8 mouse cellular contexts compared by ENCODE assay signal in genomic region chr12:40036666-40037065, GRCm38 (mm10). TPM values are rescaled to one million over a fixed set of nuclear protein-coding genes. Genes with fewer than 3 reads are reported as not detected.
A peak's percentile ranks its signal among the peaks of the same experiment; 100 is the strongest.
DNase-seq lines count a peak whose midpoint lies in the region; ATAC-seq and TF ChIP-seq lines count a peak whose summit lies in the region.

No protein-coding gene starts in this region.

- peak overlapping the region; percentile 86 for H3K27ac ChIP-seq in MEL (ENCODE audit: control insufficient read depth, low read depth, low read length)
- H3K27ac ChIP-seq in forebrain, embryonic 10.5 days: peak overlapping the region; percentile 94
- H3K27ac ChIP-seq in neural tube, embryonic 13.5 days (replicated peaks): peak overlapping the region; percentile 94

- ATAC-seq in inflammation-experienced regulatory T-cells, adult 6 months: peak; percentile 33
- ATAC-seq in neural tube, embryonic 13.5 days (ENCODE audit: low read depth): no peak

- peak; percentile 36 to 64; a peak in 3 of 4 replicates for TF ChIP-seq EP300 in MEL (IDR thresholded peaks at IDR 0.05; ENCODE audit: low read depth in 1 of 2, low read length in 2 of 2)

- H3K4me1 ChIP-seq in MEL (ENCODE audit: control insufficient read depth in 1 of 2, insufficient read depth in 2 of 2, low read length in 2 of 2): no peaks in the 10 kb centered on the region; a peak in 1 of 4 replicates
- peaks cover 12% of the 10 kb centered on the region for H3K4me1 ChIP-seq in forebrain, embryonic 10.5 days
- peaks cover 29% of the 10 kb centered on the region for H3K4me1 ChIP-seq in neural tube, embryonic 13.5 days (replicated peaks)

- H3ac ChIP-seq in C2C12 (ENCODE audit: control insufficient read depth, insufficient read length, low read depth): peak overlapping the region; percentile 58

- H3K4me2 ChIP-seq in neural tube, embryonic 13.5 days: peak overlapping the region; percentile 74

- WGBS in forebrain, embryonic 10.5 days: 6% methylated on average over 11 of the region's 11 CpGs
- WGBS in neural tube, embryonic 13.5 days: under 1% methylated on average over 11 of the region's 11 CpGs

- H3K9ac ChIP-seq in MEL (ENCODE audit: control insufficient read depth, low read depth, low read length, poor library complexity, severe bottlenecking): peak overlapping the region; percentile 86
- H3K9ac ChIP-seq in neural tube, embryonic 13.5 days: peak overlapping the region; percentile 86

- no peaks in the 10 kb centered on the region for H3K79me2 ChIP-seq in C2C12 (ENCODE audit: control insufficient read depth, insufficient read depth)
- peaks cover 24% of the 10 kb centered on the region for H3K79me2 ChIP-seq in MEL (ENCODE audit: control insufficient read depth, insufficient read depth, low read length, poor library complexity)

- H3K79me3 ChIP-seq in C2C12 (ENCODE audit: low read depth): no peaks in the 10 kb centered on the region

- H3K4me3 ChIP-seq in C2C12 (ENCODE audit: insufficient read depth, poor library complexity, severe bottlenecking): peak overlapping the region; percentile 42
- peak overlapping the region; percentile 85 to 96 for H3K4me3 ChIP-seq in MEL (ENCODE audit: control insufficient read depth in 1 of 2, insufficient read depth in 1 of 2, low read depth in 2 of 2, low read length in 2 of 2)
- H3K4me3 ChIP-seq in forebrain, embryonic 10.5 days: peak overlapping the region; percentile 79
- H3K4me3 ChIP-seq in neural tube, embryonic 13.5 days: peak overlapping the region; percentile 83

- no peaks in the 10 kb centered on the region for H3K27me3 ChIP-seq in C2C12 (ENCODE audit: control insufficient read depth, insufficient read depth, insufficient read length)
- H3K27me3 ChIP-seq in MEL (ENCODE audit: control insufficient read depth in 1 of 2, insufficient read depth in 2 of 2, low read length in 2 of 2): no peaks in the 10 kb centered on the region
- H3K27me3 ChIP-seq in forebrain, embryonic 10.5 days (ENCODE audit: poor library complexity, severe bottlenecking): peaks cover 20% of the 10 kb centered on the region
- H3K27me3 ChIP-seq in neural tube, embryonic 13.5 days: no peaks in the 10 kb centered on the region

- no peaks in the 10 kb centered on the region for H3K9me3 ChIP-seq in MEL (replicated peaks; ENCODE audit: insufficient read depth, low read length)
- no peaks in the 10 kb centered on the region for H3K9me3 ChIP-seq in forebrain, embryonic 10.5 days
- H3K9me3 ChIP-seq in neural tube, embryonic 13.5 days: no peaks in the 10 kb centered on the region

- TF ChIP-seq RAD21 in MEL (IDR thresholded peaks at IDR 0.05; ENCODE audit: low read depth, low read length): no peak

- TF ChIP-seq POLR2A in MEL (IDR thresholded peaks at IDR 0.05; ENCODE audit: control insufficient read depth in 1 of 2, insufficient read depth in 1 of 2, low read depth in 1 of 2, low read length in 2 of 2, poor library complexity in 1 of 2): no peak

- DNase-seq in MEL (ENCODE audit: low read depth, low spot score): peak; percentile 72
- DNase-seq in forebrain, embryonic 10.5 days (ENCODE audit: extremely low spot score, low spot score): peak; percentile 28
- peak; percentile 14 to 16 for DNase-seq in lung, adult 18-20 months
- DNase-seq in ovary, adult 18-20 months (ENCODE audit: low spot score): no peak
- no peak for DNase-seq in spleen, postnatal 4 days (ENCODE audit: low spot score in 2 of 2)

- H3K36me3 ChIP-seq in C2C12 (ENCODE audit: control insufficient read depth, insufficient read depth): no peaks in the 10 kb centered on the region
- H3K36me3 ChIP-seq in MEL (ENCODE audit: control insufficient read depth in 1 of 2, insufficient read depth in 2 of 2, low read length in 2 of 2): peaks cover 5 to 12% of the 10 kb centered on the region in 2 experiments; a peak in 3 of 4 replicates
- H3K36me3 ChIP-seq in forebrain, embryonic 10.5 days (replicated peaks): 0 out of 2 replicates have a peak, but pooled peaks cover 2% of the 10 kb centered on the region
- H3K36me3 ChIP-seq in neural tube, embryonic 13.5 days: peaks cover 7% of the 10 kb centered on the region; the same call in 1 of the 2 replicates

- no peak for TF ChIP-seq CTCF in C2C12 (IDR thresholded peaks at IDR 0.05; ENCODE audit: control insufficient read depth, insufficient read depth, insufficient read length)
- TF ChIP-seq CTCF in MEL (IDR thresholded peaks at IDR 0.05 in 2 of 3, conservative IDR thresholded peaks at IDR 0.05 in 1 of 3; ENCODE audit: control insufficient read depth in 1 of 3, insufficient read depth in 1 of 3, low read depth in 2 of 3, low read length in 3 of 3, poor library complexity in 1 of 3, severe bottlenecking in 1 of 3): no peak

TF ChIP-seq in C2C12, 6 proteins besides CTCF, POLR2A, EP300 and RAD21:
- no peak for TF ChIP-seq FOSL1 (IDR thresholded peaks at IDR 0.05; ENCODE audit: insufficient read depth, low read length, poor library complexity, severe bottlenecking)
- TF ChIP-seq MAX (IDR thresholded peaks at IDR 0.05): no peak
- TF ChIP-seq USF1 (IDR thresholded peaks at IDR 0.05; ENCODE audit: low read depth): no peak
- no peak for TF ChIP-seq MYOG (IDR thresholded peaks at IDR 0.05; ENCODE audit: control insufficient read depth, extremely low read depth, insufficient read length)
- TF ChIP-seq CEBPB (IDR thresholded peaks at IDR 0.05; ENCODE audit: low read depth): no peak
- no peak for TF ChIP-seq MYOD1 (IDR thresholded peaks at IDR 0.05; ENCODE audit: control insufficient read depth, insufficient read length, low read depth)

TF ChIP-seq in MEL, 35 proteins besides CTCF, POLR2A, EP300 and RAD21:
- no peak for TF ChIP-seq ZMIZ1 (IDR thresholded peaks at IDR 0.05; ENCODE audit: low read depth, low read length)
- TF ChIP-seq TCF12 (IDR thresholded peaks at IDR 0.05; ENCODE audit: low read depth, low read length): 0 out of 2 replicates have a peak, but pooled peaks have one; percentile 46
- TF ChIP-seq HCFC1 (IDR thresholded peaks at IDR 0.05; ENCODE audit: low read depth, low read length): 0 out of 2 replicates have a peak, but pooled peaks have one; percentile 37
- TF ChIP-seq TAL1 (IDR thresholded peaks at IDR 0.05; ENCODE audit: low read length): no peak
- TF ChIP-seq MXI1 (IDR thresholded peaks at IDR 0.05; ENCODE audit: low read depth, low read length): peak; percentile 36; the same call in 1 of the 2 replicates
- TF ChIP-seq POLR2AphosphoS2 (IDR thresholded peaks at IDR 0.05; ENCODE audit: low read length): no peak
- no peak for TF ChIP-seq CHD1 (IDR thresholded peaks at IDR 0.05; ENCODE audit: low read depth, low read length)
- peak; percentile 24; the same call in 1 of the 2 replicates for TF ChIP-seq RCOR1 (IDR thresholded peaks at IDR 0.05; ENCODE audit: low read depth, low read length)
- no peak for TF ChIP-seq USF1 (IDR thresholded peaks at IDR 0.05; ENCODE audit: low read depth, low read length)
- TF ChIP-seq E2F4 (IDR thresholded peaks at IDR 0.05; ENCODE audit: borderline replicate concordance, low read depth, low read length): no peak
- peak; percentile 29; the same call in 1 of the 2 replicates for TF ChIP-seq TBP (IDR thresholded peaks at IDR 0.05; ENCODE audit: low read depth, low read length)
- no peak for TF ChIP-seq CHD2 (IDR thresholded peaks at IDR 0.05; ENCODE audit: low read length)
- no peak for TF ChIP-seq MAFK (IDR thresholded peaks at IDR 0.05; ENCODE audit: borderline replicate concordance, low read depth, low read length)
- TF ChIP-seq ZKSCAN1 (IDR thresholded peaks at IDR 0.05; ENCODE audit: low read depth, low read length): no peak
- no peak for TF ChIP-seq ZC3H11A (IDR thresholded peaks at IDR 0.05; ENCODE audit: low read depth, low read length)
- no peak; the same call in 1 of the 2 replicates for TF ChIP-seq BHLHE40 (IDR thresholded peaks at IDR 0.05; ENCODE audit: borderline replicate concordance, low read depth, low read length)
- no peak for TF ChIP-seq ZNF384 (IDR thresholded peaks at IDR 0.05; ENCODE audit: low read depth, low read length)
- TF ChIP-seq SMC3 (IDR thresholded peaks at IDR 0.05; ENCODE audit: low read depth, low read length): no peak
- no peak for TF ChIP-seq JUND (IDR thresholded peaks at IDR 0.05; ENCODE audit: low read depth, low read length)
- TF ChIP-seq USF2 (IDR thresholded peaks at IDR 0.05; ENCODE audit: borderline replicate concordance in 1 of 2, insufficient read depth in 1 of 2, low read depth in 1 of 2, low read length in 2 of 2): no peak
- TF ChIP-seq MYC (IDR thresholded peaks at IDR 0.05; ENCODE audit: low read depth, low read length): peak; percentile 47; the same call in 1 of the 2 replicates
- TF ChIP-seq SIN3A (IDR thresholded peaks at IDR 0.05; ENCODE audit: low read length): peak; percentile 73
- peak; percentile 77 for TF ChIP-seq ETS1 (IDR thresholded peaks at IDR 0.05; ENCODE audit: low read depth, low read length)
- peak; percentile 83 for TF ChIP-seq GATA1 (IDR thresholded peaks at IDR 0.05; ENCODE audit: low read depth, low read length)
- no peak for TF ChIP-seq MEF2A (IDR thresholded peaks at IDR 0.05; ENCODE audit: extremely low read depth, insufficient replicate concordance, low read depth, low read length, poor library complexity, severe bottlenecking)
- TF ChIP-seq POLR2AphosphoS5 (IDR thresholded peaks at IDR 0.05; ENCODE audit: borderline replicate concordance, low read depth, low read length): no peak
- TF ChIP-seq UBTF (IDR thresholded peaks at IDR 0.05; ENCODE audit: borderline replicate concordance, insufficient read depth, low read depth, low read length): no peak
- TF ChIP-seq MAX (IDR thresholded peaks at IDR 0.05; ENCODE audit: low read length): peak; percentile 56; the same call in 1 of the 2 replicates

RNA-seq across cellular contexts. Expression of gene Arl4a, which starts 1.2 kb away (rescaled TPM):
- polyA plus RNA-seq in C2C12 (2012; fragmentation: generic; extraction: Trizol) (11.7 TPM), MEL (2012; ENCODE audit: insufficient read depth in 1 of 2, insufficient read length in 2 of 2, low read depth in 1 of 2, low replicate concordance in 2 of 2, missing spikeins in 1 of 2) (10 to 100 TPM in 1 of 2 experiments, not detected in 1; 25.6 TPM)
- total RNA-seq in MEL (2012; rRNA removed): 26.9 and 29.8 TPM in 2 replicates
- 35.0 and 36.1 TPM in 2 replicates for polyA plus RNA-seq in forebrain, embryonic 10.5 days (2016; fragmentation: Nextera tagmentation; extraction: Ambion mirVana)
- polyA plus RNA-seq in inflammation-experienced regulatory T-cells, adult 6 months (2017; shearing (Covaris generic)): 10 to 100 TPM; 83.7 to 93.0 (median 88.4) TPM
- polyA plus RNA-seq in neural tube, embryonic 13.5 days (2015; fragmentation: Nextera tagmentation; extraction: Ambion mirVana): 153 and 155 TPM in 2 replicates

Comparison
In these comparisons a context has a peak if more than half of its experiments do, and no peak if none do; other contexts are left out.
1. DNase-seq: peak in MEL (single experiment), forebrain, embryonic 10.5 days (single experiment) and lung, adult 18-20 months (2 of 2); none in ovary, adult 18-20 months (single experiment) and spleen, postnatal 4 days (0 of 2).
2. Peak in every context shown above with its lines, with median percentiles within 50 percentile points of each other: H3K4me3 ChIP-seq and H3K27ac ChIP-seq.